Mouse (Mus musculus): ENCODE data around the gene Sp1.

The Sp1 gene

GRCm38 (mm10) chr15:102413687-102414086, 7.7 kb downstream of the Sp1 start:
- Histone ChIP-seq H3K4me1 (replicated peaks; ENCODE audit: low read depth, low read length) (peaks cover 60% of the 10 kb centered on the region), H3K9me3 (ENCODE audit: low read length) (no peaks in the 10 kb centered on the region), H3K36me3 (ENCODE audit: insufficient read depth, low read length) (peaks cover 85% of the 10 kb centered on the region), H3K4me3 (replicated peaks; ENCODE audit: low read length) (no peak overlapping the region), H3K27me3 (ENCODE audit: insufficient read depth, low read length) (no peaks in the 10 kb centered on the region)
- TF ChIP-seq NANOG (IDR thresholded peaks at IDR 0.05; ENCODE audit: borderline replicate concordance, low read length) (no peak), CTCF (conservative IDR thresholded peaks at IDR 0.05; ENCODE audit: low read length) (no peak), POU5F1 (IDR thresholded peaks at IDR 0.05; ENCODE audit: borderline replicate concordance, low read length) (no peak)

- Histone ChIP-seq H3K27me3 (ENCODE audit: insufficient read depth, low read length) (no peaks in the 10 kb centered on the region), H3K4me1 (replicated peaks; ENCODE audit: low read depth, low read length) (peaks cover 38% of the 10 kb centered on the region), H3K9me3 (ENCODE audit: low read length) (no peaks in the 10 kb centered on the region), H3K4me3 (replicated peaks; ENCODE audit: low read length) (no peak overlapping the region), H3K36me3 (ENCODE audit: insufficient read depth, low read length) (peaks cover 79% of the 10 kb centered on the region)
- no peak for TF ChIP-seq CTCF (conservative IDR thresholded peaks at IDR 0.05; ENCODE audit: low read length)
These were observed 11.6 kb downstream of the Sp1 start for GRCm38 (mm10) chr15:102417524-102417923.

GRCm38 (mm10) chr15:102420986-102421385, 15.0 kb downstream of the Sp1 start:
- Histone ChIP-seq H3K4me3 (replicated peaks; ENCODE audit: low read length) (no peak overlapping the region), H3K9me3 (ENCODE audit: low read length) (no peaks in the 10 kb centered on the region), H3K4me1 (replicated peaks; ENCODE audit: low read depth, low read length) (peaks cover 32% of the 10 kb centered on the region), H3K27me3 (ENCODE audit: insufficient read depth, low read length) (no peaks in the 10 kb centered on the region), H3K36me3 (ENCODE audit: insufficient read depth, low read length) (peaks cover 77% of the 10 kb centered on the region)
- TF ChIP-seq NANOG (IDR thresholded peaks at IDR 0.05; ENCODE audit: borderline replicate concordance, low read length) (no peak), POU5F1 (IDR thresholded peaks at IDR 0.05; ENCODE audit: borderline replicate concordance, low read length) (no peak), CTCF (conservative IDR thresholded peaks at IDR 0.05; ENCODE audit: low read length) (no peak)

GRCm38 (mm10) chr15:102421437-102421836, 15.5 kb downstream of the Sp1 start:
- no peaks in the 10 kb centered on the region for H3K9me3 ChIP-seq (ENCODE audit: low read length)
- no peak overlapping the region for H3K4me3 ChIP-seq (replicated peaks; ENCODE audit: low read length)
- TF ChIP-seq NANOG (IDR thresholded peaks at IDR 0.05; ENCODE audit: borderline replicate concordance, low read length) (no peak), CTCF (conservative IDR thresholded peaks at IDR 0.05; ENCODE audit: low read length) (peak; percentile 54)
- no peaks in the 10 kb centered on the region for H3K27me3 ChIP-seq (ENCODE audit: insufficient read depth, low read length)
- H3K4me1 ChIP-seq (replicated peaks; ENCODE audit: low read depth, low read length): peaks cover 37% of the 10 kb centered on the region
- H3K36me3 ChIP-seq (ENCODE audit: insufficient read depth, low read length): peaks cover 81% of the 10 kb centered on the region

GRCm38 (mm10) chr15:102423602-102424240, 17.8 kb downstream of the Sp1 start:
- no peak overlapping the region for H3K4me3 ChIP-seq (replicated peaks; ENCODE audit: low read length)
- H3K36me3 ChIP-seq (ENCODE audit: insufficient read depth, low read length): peaks cover 84% of the 10 kb centered on the region
- H3K4me1 ChIP-seq (replicated peaks; ENCODE audit: low read depth, low read length): peaks cover 31% of the 10 kb centered on the region
- no peak for TF ChIP-seq CTCF (conservative IDR thresholded peaks at IDR 0.05; ENCODE audit: low read length)
- TF ChIP-seq NANOG (IDR thresholded peaks at IDR 0.05; ENCODE audit: borderline replicate concordance, low read length): no peak
- no peak for TF ChIP-seq POU5F1 (IDR thresholded peaks at IDR 0.05; ENCODE audit: borderline replicate concordance, low read length)
- no peaks in the 10 kb centered on the region for H3K9me3 ChIP-seq (ENCODE audit: low read length)
- H3K27me3 ChIP-seq (ENCODE audit: insufficient read depth, low read length): no peaks in the 10 kb centered on the region

GRCm38 (mm10) chr15:102424657-102425056, 18.7 kb downstream of the Sp1 start:
- Histone ChIP-seq H3K4me1 (replicated peaks; ENCODE audit: low read depth, low read length) (peaks cover 26% of the 10 kb centered on the region), H3K36me3 (ENCODE audit: insufficient read depth, low read length) (peaks cover 84% of the 10 kb centered on the region), H3K4me3 (replicated peaks; ENCODE audit: low read length) (no peak overlapping the region), H3K9me3 (ENCODE audit: low read length) (no peaks in the 10 kb centered on the region), H3K27me3 (ENCODE audit: insufficient read depth, low read length) (no peaks in the 10 kb centered on the region)
- no peak for TF ChIP-seq NANOG (IDR thresholded peaks at IDR 0.05; ENCODE audit: borderline replicate concordance, low read length)
- no peak for TF ChIP-seq POU5F1 (IDR thresholded peaks at IDR 0.05; ENCODE audit: borderline replicate concordance, low read length)
- no peak for TF ChIP-seq CTCF (conservative IDR thresholded peaks at IDR 0.05; ENCODE audit: low read length)

GRCm38 (mm10) chr15:102426963-102427362, 21.0 kb downstream of the Sp1 start:
- Histone ChIP-seq H3K36me3 (ENCODE audit: insufficient read depth, low read length) (peaks cover 91% of the 10 kb centered on the region), H3K4me1 (replicated peaks; ENCODE audit: low read depth, low read length) (peaks cover 19% of the 10 kb centered on the region), H3K9me3 (ENCODE audit: low read length) (no peaks in the 10 kb centered on the region), H3K4me3 (replicated peaks; ENCODE audit: low read length) (no peak overlapping the region), H3K27me3 (ENCODE audit: insufficient read depth, low read length) (no peaks in the 10 kb centered on the region)
- TF ChIP-seq POU5F1 (IDR thresholded peaks at IDR 0.05; ENCODE audit: borderline replicate concordance, low read length): no peak
- no peak for TF ChIP-seq NANOG (IDR thresholded peaks at IDR 0.05; ENCODE audit: borderline replicate concordance, low read length)
- no peak for TF ChIP-seq CTCF (conservative IDR thresholded peaks at IDR 0.05; ENCODE audit: low read length)

- TF ChIP-seq CTCF (conservative IDR thresholded peaks at IDR 0.05; ENCODE audit: low read length) (no peak), NANOG (IDR thresholded peaks at IDR 0.05; ENCODE audit: borderline replicate concordance, low read length) (no peak), POU5F1 (IDR thresholded peaks at IDR 0.05; ENCODE audit: borderline replicate concordance, low read length) (no peak)
These were observed 26.1 kb downstream of the Sp1 start for GRCm38 (mm10) chr15:102432046-102432445.

GRCm38 (mm10) chr15:102433173-102433572, 27.2 kb downstream of the Sp1 start:
- no peak for TF ChIP-seq NANOG (IDR thresholded peaks at IDR 0.05; ENCODE audit: borderline replicate concordance, low read length)
- TF ChIP-seq CTCF (conservative IDR thresholded peaks at IDR 0.05; ENCODE audit: low read length): no peak
- no peak for TF ChIP-seq POU5F1 (IDR thresholded peaks at IDR 0.05; ENCODE audit: borderline replicate concordance, low read length)
- H3K27me3 ChIP-seq (ENCODE audit: insufficient read depth, low read length): no peaks in the 10 kb centered on the region
- H3K36me3 ChIP-seq (ENCODE audit: insufficient read depth, low read length): peaks cover 97% of the 10 kb centered on the region
- H3K4me3 ChIP-seq (replicated peaks; ENCODE audit: low read length): no peak overlapping the region
- H3K9me3 ChIP-seq (ENCODE audit: low read length): no peaks in the 10 kb centered on the region
- no peaks in the 10 kb centered on the region for H3K4me1 ChIP-seq (replicated peaks; ENCODE audit: low read depth, low read length)

More at GRCm38 (mm10) chr15:102432046-102432445, 26.1 kb downstream of the Sp1 start:
- Histone ChIP-seq H3K4me3 (replicated peaks; ENCODE audit: low read length) (no peak overlapping the region), H3K27me3 (ENCODE audit: insufficient read depth, low read length) (no peaks in the 10 kb centered on the region), H3K36me3 (ENCODE audit: insufficient read depth, low read length) (peaks cover 98% of the 10 kb centered on the region), H3K9me3 (ENCODE audit: low read length) (no peaks in the 10 kb centered on the region), H3K4me1 (replicated peaks; ENCODE audit: low read depth, low read length) (peaks cover under 1% of the 10 kb centered on the region; the same call in 1 of the 2 replicates)

Measured in E14TG2a.4 (cell line).